Mouse (Mus musculus): ENCODE data around the gene Gm42906.

Gm42906 gene

DNA sequence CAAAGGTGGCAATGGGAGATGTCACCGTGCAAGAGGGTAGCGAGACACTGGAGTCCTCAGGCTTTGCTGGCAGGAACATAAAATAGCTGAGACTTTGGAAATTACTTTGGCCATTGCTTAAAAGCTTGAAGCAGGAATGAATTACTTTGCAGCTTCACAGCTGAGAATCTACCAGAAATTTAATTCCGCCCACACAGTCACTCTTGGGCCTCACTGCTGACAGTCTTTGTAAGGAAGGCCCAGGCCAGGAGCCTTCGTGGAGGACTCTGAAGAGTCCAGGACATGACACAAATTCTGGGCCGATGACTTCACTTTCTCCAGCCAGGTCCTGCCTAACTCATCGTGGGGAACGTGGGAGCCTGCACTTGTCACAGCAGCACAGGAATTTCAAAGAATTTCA, 405.9 kb downstream of the Gm42906 start:
- no peak for DNase-seq

DNA sequence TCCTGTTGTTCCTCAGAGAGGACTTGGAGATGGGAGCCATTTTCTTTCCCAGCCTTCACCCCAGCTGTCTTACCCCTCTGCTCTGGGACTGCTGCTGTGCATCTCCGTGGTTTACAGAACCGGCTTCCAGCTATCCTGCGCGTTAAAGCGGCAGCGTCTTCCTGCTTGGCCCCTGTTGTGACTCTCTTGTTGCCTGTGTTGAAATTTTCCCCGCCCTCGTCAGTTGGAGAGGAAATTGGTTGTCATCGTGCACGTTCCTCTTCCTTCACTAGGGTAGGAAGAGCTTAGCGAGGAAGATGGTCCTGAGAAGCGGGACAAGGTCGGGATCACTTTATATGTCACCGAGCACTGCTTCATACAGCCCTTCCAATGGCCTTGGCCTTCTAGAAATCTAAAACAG, 407.1 kb downstream of the Gm42906 start:
- no peak for DNase-seq

DNA sequence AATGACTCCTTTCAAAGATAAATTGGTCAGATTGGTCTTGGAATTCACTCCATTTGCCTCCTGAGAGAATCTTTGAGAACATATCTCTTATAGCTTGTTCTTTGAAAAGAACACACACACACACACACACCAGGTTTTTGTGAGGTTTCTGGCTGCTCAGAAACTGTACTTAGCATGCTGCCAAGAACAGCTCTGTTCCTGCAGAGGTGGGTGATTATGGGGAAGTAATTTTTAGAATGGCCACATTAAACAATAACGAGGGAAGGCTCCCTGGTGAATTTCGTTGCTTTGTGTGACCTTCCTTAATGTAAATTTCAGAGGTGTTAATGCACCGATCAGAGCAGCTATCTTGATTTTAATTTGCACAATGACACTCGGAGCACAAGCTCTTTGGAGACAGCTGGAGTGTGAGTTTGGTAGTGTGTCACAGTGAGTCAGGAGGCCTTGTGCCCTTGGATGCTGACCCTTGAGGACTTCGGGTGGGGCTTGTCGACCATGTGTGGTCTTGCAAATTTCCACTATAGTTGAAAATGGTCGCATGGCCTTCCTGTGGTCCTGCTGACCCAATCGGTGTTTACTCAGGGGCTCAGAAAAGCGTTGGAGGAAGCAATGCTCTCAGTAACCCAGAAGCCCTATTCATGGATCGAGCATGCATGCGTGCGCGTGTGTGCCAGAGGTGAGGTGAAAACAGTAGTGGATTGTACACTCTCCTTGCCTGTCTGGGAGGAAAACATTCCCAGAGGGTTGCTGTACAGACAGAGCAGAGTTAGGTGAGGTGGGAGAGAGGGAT, 407.7 kb downstream of the Gm42906 start:
- no peak for DNase-seq

DNA sequence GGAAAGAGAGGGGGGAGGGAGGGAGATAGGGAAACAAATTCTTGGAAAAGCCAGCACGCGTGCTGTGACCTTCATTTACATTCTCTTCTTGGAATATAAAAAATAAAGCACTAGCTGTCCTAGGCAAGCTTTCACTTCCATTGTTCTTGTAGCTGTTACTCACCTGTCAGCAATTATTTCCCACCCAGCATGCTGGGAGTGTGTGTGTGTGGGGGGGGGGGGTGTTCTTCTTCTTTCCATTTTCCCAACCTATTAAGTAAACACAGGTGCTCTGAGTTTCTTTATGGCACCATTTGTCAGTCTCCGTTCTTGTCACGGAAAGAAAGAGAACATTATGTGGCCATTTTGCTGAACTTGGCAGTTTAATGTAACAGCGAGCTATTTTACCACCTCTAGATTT, 409.0 kb downstream of the Gm42906 start:
- DNase-seq = no peak

DNA sequence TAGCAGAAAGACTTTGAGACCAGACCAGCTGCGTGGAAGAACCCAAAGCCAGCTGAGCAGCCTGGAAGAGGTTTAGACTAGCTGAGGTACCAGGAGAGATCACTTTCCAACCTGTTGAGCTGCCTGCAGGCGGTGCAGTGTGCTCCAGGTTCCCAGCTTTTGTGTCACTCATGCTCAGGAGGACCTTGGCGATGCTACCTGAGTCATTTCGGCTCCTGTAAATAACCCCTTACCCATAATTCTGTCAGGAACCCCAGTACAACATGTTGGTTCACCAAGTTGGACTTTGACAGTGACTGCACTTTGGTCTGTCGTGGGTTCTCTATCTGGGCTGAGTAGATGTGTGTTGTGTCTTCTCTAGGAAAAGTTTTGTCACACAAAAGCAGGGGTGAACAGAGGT, 409.5 kb downstream of the Gm42906 start:
- no peak for DNase-seq

All from kidney, postnatal 4 days (tissue).